Mouse (Mus musculus) adrenal gland, postnatal 36 days (tissue): ENCODE data around the gene Clcf1. TPM values are rescaled to one million over a fixed set of nuclear protein-coding genes. Genes with fewer than 3 reads are reported as not detected.
"Not testable (repeated sequence)": the region's sequence is repeated elsewhere in the genome, so short reads cannot be mapped to it uniquely, and the experiment has no call there.

ENCODE experiments used
- DNase-seq, 2 experiments: peaks; one replicate each; pipeline ENCODE4 v3.0.0; 2021; ENCODE audit warnings: mixed read lengths in 1 of 2
- microRNA-seq: library from miRNA; unstranded; fragments of <30 nt; microRNA quantifications from one replicate; pipeline ENCODE4 v1.2.0, GENCODE M21; 2021
- total RNA-seq, 2 experiments: library from RNA; stranded (reverse); gene quantifications; 2 replicates each; pipeline ENCODE4 v1.2.3; 2021

Clcf1 gene
- total RNA-seq, 2 experiments from 2014 or later: 6.3 to 17.4 TPM

DNA sequence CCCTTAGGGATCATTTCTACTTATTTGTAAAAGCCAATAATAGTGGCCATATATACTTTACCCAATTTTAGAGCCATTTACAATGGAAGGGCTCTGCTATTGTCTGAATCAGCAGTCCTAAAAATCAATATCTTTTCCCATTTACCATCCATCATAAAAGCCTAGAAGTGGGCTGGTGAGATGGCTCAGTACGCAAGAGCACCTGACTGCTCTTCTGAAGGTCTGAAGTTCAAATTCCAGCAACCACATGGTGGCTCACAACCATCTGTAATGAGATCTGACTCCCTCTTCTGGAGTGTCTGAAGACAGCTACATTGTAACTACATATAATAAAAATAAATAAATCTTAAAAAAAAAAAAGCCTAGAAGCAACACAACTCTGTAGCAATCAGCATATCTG, 34.6 kb downstream of the Clcf1 start:
- DNase-seq: not testable (repeated sequence)

DNA sequence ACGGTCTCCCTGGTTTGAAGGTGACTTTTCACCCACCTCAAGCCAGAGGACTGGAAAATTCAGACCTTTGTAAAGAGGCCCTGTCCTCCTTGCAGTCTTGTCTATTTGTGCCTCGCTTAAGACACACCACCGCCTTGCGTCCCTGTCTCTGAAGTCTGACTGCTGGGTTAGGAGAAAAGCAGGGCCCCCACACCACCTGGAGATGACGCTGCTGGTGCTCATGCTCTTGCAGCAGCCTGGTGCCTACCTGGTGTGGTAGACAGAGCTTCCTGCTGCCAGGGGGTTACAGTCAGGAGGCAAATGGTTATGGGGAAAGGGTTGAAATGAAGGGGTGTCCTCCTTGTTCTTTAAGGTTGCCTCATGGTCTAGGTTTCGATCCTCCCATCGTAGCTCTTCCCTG, 40.2 kb downstream of the Clcf1 start:
- no peak for DNase-seq

DNA sequence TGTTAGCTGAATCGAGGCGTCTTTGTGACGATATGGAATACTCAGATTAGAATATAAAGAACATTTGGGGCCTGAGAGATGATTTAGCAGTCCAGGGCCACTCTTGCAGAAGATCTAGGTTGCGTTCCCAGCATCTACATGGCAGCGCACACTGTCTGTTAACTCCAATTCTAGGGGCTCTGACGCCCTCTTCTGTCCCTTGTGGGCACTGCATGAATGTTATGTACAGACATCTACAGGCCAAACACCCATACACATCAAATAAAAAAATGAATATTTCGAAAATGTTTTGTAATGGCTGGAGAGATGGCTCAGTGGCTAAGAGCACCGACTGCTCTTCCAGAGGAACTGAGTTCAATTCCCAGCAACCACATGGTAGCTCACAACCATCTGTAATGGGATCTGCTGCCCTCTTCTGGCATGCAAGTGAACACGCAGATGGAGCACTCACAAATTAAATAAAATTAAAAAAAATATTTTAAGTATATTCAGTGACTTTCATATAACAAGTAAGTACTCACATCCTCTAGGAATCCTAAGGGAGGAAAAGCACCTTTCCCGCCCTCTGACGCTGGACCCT, 41.6 kb downstream of the Clcf1 start:
- DNase-seq: no peak

DNA sequence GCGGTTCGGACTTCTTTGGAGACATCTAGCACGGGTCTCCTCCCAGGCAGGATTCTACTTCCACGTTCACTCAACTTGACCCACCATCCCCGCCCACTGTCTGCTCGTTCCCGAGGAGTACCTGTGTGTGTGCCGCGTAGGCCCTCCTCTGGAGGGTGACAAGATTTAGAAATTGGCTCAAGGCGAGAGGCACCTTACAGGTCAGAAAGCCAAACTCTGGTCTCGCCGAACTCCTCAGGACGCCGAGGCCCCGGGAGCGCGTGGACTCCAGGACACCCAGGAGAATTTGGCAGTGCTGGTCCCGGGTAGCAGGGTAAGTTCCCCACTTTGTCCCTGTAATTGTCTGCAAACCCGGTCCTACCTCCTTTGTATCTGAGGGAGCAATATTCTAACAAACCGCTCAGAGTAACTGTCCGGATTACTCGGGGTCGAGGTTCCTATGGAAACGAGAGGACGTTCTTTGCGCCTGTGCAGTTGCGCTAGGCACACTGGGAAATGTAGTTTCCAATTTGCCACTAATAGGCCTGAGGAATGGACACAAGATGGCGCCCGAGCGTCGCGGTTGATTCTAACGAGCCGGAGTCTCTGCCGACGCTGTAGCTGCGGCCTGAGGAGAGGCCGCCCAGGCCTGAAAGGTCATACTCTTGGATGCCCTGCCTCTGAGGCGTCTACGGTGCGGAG, 43.3 kb downstream of the Clcf1 start:
- DNase-seq: peak; percentile 92 to 93

DNA sequence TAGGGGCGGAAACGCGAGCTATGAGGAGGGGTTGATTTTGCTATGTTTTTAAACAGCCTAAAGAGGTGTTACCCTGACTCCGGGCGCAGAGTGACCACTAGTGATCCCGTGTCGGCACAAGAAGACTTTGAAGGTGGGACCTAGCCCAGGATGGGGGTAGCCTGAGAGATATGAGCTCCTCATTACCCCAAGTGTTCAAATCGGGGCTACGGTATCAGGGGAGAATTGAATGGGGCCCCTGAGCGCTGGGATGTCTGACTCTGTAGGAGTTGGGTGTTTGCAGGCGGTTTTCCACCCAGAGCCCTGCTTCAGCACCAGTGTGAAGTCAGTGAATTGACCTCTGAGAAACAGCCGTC, 43.8 kb downstream of the Clcf1 start:
- DNase-seq: peak in 1 of 2 experiments; percentile 19

DNA sequence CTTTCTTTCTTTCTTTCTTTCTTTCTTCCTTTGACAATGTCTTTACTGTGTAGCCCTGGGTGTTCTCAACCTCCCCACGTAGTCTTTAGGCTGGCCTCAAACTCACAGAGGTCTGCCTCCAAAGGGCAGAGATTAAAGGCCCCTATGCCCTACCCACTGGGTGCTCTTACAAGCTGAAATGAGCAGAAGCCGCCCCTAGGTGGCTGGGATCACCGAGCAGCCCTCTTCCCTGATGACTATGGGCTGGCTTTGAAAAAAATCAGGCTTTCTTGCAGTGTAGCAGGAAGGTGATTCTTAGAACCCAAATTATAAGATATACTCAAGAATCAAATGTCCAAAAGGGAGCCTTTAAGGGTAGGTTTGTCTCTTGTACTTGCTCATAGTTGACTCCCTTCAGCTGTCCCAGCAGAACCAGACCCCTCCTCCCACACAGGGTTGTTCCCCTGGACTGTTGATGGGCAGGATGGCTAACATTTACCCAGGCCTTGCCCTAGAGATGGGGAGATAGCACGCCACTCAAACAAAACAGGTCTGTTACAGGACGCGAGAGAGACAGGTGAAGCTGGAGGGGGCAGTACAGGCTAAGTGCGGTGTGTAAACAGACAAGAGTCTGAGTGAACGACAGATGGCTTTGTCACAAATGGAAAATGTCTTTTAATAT, 47.1 kb downstream of the Clcf1 start:
- no peak for DNase-seq

DNA sequence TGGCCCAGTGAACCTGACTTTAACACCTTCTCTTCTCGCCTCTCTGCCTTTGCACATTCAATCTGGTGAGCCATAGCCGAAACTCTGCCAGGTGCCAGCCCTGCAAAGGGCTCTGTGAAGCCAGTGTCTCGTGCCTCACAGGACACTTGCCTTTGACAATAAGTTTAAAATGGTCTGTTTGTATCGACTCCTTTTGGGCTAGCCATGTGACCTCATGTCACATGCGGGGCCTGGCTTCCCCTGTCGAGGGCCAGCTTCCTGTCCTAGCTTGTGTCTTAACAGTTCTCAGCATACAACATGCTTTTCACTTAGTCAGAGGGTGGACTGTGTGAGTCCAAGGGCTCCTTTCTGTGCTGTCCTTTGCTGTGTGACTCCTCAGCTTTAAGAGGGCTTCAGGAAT, 48.7 kb downstream of the Clcf1 start:
- no peak for DNase-seq

DNA sequence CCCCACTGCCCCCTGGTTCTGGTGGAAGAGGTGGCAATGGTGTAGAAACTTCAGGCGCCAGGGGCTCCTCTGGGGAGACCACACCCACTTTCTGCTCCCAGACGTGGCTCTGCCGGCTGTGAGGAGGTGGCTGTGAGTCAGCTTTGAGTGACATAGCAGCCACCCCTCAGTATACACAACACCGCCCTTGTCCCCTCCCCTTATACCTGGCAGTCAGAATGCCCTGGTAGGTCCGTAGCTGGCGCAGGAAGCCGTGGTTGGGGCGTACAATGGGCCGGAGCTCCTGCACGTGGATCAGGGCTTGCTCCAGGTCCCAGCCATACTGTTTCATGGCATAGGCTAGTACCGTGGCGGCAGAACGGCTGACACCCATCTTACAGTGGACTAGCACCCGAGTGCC, 49.7 kb downstream of the Clcf1 start:
- DNase-seq: no peak

DNA sequence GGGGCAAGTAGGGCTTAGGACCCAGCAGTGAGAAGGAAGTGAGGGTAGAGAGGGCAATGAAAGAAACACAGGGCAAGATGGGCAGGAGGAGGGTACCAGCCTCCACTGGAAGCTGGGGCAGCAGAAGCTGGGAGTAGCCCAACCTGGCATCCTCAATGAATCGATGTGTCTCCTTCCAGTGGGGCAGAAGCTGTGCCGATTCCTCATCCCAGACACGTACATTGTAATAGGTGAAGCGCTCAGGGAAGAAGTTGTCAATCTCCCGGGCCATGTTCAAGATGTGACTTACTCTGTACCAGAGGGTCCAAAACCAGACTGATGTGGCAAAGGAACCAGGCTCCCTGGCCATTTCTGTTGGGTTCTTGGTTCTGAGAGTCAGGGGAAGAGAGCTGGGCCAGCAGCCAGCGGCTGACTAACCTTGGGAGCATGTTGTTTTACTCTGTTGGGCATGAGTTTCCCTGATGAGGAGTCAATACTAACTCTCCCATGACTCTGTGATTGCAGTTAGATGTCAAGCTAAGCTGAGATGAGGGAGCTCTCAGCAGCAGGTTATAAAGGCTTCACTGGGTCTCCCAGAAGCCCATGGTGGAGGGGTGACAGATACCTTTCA, 50.2 kb downstream of the Clcf1 start:
- peak; percentile 46 to 67 for DNase-seq

DNA sequence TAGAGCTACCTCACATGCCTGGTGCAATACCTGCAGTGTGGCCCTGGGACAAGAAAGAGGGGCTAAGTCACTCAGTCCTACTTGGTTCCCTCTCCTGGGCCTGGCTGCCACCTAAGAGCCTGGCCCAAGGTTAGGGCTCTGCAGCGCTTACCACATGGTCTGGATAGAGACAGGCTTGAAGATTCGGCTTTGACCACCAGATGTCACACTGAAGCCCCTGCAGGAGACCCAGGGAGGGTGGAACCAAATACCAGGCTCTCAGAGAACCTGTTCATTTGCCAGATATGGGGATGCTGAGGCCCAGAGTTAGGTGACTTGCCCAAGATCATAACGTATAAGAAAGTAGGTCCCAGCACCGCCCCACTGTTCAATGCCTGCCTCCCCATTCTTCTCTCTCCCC, 51.9 kb downstream of the Clcf1 start:
- no peak for DNase-seq

DNA sequence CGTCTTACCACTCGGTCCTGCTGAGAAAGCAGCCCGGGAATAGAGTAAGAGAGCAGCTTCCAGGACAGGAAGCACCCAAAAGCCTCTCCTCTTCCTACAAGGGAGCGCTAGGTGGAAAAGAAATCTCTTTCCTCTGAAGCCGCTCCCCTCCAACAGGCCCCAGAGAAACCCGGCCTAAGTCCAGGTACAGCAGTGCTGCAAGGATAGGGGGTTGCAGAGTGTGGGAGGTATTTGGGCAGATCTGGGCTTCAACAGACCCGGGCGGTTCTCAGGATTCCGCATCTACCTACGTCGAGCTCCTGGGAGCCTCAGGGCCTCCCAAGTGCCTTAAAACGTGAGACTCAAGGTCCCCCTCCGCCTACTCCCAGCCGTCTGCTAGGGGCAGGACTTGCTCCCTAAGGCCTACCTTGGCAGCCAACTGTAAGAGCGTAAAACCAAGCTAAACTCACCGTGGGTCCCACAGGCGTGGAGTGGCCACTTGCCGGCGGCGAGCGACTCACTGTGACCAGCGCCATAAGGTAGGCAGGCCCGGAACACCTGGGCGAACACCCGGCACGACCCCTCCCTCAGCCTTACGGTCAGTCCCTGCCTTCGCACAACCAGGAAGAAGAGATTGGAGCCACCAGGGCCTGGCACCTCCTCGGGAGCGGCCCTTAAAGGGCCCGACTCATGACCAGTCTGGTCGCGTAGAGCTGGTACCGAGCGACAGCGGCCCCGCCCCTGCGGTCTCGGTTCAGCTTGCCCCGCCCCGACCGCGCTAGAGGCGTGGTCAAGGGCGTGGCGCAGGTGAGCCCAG, 54.7 kb downstream of the Clcf1 start, which contains the start of gene Ssh3:
Gene Ssh3 (minus strand): TSS at position 615 of the 796 bp plus-strand sequence.
- DNase-seq: peak; percentile 87 to 90

DNA sequence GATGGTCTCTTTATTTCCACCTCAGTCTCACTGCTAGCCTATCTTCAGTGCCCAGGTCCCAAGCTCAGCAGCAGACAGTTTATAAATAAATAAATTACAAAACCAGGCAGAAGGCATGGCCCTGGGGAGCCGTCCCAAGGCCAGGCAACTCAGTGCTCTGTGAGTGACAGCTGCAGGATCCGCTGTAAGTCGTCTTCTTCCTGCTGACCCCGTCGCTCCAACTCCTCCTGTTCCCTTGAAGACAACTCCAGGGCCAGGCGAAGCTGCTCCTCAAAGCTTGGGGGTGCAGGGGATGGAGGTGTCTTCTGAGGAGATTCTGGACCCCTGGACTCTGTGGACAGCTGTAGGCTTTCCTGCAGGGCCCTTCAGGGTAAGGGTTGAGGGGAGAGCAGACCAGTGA, 56.1 kb downstream of the Clcf1 start:
- peak; percentile 63 to 67 for DNase-seq

DNA sequence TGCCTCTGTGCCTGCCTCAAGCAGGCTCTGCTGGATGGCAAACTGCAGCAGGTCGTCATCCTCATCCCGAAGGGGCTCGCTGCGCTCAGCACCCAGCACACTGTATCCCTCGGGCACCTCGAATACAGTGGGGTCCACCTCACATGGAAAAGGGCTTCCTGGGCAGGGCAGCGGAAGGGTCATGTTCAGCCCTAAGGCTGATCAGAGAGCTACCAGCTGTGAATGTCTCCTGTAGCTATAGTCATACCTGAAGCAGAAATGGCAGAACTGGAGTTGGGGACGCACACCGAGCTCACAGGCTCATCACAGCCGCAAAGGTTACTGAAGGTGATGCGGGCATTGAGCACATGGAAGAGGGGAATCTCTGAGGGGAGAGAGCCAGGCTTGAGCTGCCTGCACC, 56.9 kb downstream of the Clcf1 start:
- DNase-seq: no peak

Small RNA genes within 50 kb of the gene (microRNA-seq; reads per million reads assigned to microRNA genes)
- gene Gm26115: not detected
- gene Mir6985: 0.75 reads per million

Other genes starting within 250 kb of the Clcf1 start
- gene Aldh3b2, start 241.9 kb upstream of the Clcf1 start, total RNA-seq: 10 to 100 TPM in 1 of 2 experiments, 1 to 10 TPM in 1; 4.6 to 13.8 TPM
- gene Acy3, start 227.7 kb upstream of the Clcf1 start, total RNA-seq: 10 to 100 TPM; 18.2 to 20.1 TPM
- not detected for gene Tbx10, start 221.5 kb upstream of the Clcf1 start, total RNA-seq
- 10 to 100 TPM; 20.4 to 30.8 TPM for gene Nudt8, start 213.7 kb upstream of the Clcf1 start, total RNA-seq
- gene Gm49405, start 213.6 kb upstream of the Clcf1 start, total RNA-seq: under 1 TPM; 0.72 to 0.96 TPM
- gene Doc2g, start 210.9 kb upstream of the Clcf1 start, total RNA-seq: 1 to 10 TPM; 1.1 to 1.9 TPM
- 100 to 1,000 TPM; 355 to 381 TPM for gene Ndufv1, start 201.4 kb upstream of the Clcf1 start, total RNA-seq
- 100 to 1,000 TPM; 354 to 397 TPM for gene Gstp1, start 176.3 kb upstream of the Clcf1 start, total RNA-seq
- 10 to 100 TPM; 56.1 to 59.7 TPM for gene Gstp2, start 168.2 kb upstream of the Clcf1 start, total RNA-seq
- under 1 TPM; 0.63 to 0.99 TPM for gene Gstp3, start 154.7 kb upstream of the Clcf1 start, total RNA-seq
- gene Cabp2, start 132.7 kb upstream of the Clcf1 start, total RNA-seq: not detected
- 100 to 1,000 TPM; 109 to 132 TPM for gene Cdk2ap2, start 117.1 kb upstream of the Clcf1 start, total RNA-seq
- gene Pitpnm1, start 114.2 kb upstream of the Clcf1 start, total RNA-seq: 100 to 1,000 TPM in 1 of 2 experiments, 10 to 100 TPM in 1; 59.7 to 158 TPM
- 100 to 1,000 TPM; 104 to 124 TPM for gene Aip, start 88.4 kb upstream of the Clcf1 start, total RNA-seq
- under 1 TPM in 1 of 2 experiments, not detected in 1; 0.10 TPM for gene Gpr152, start 74.5 kb upstream of the Clcf1 start, total RNA-seq
- under 1 TPM; 0.30 to 0.40 TPM for gene Cabp4, start 70.2 kb upstream of the Clcf1 start, total RNA-seq
- 100 to 1,000 TPM; 171 to 195 TPM for gene Coro1b, start 65.6 kb upstream of the Clcf1 start, total RNA-seq
- gene Ptprcap, start 60.6 kb upstream of the Clcf1 start, total RNA-seq: 1 to 10 TPM; 1.4 to 3.1 TPM
- gene Rps6kb2, start 50.9 kb upstream of the Clcf1 start, total RNA-seq: 10 to 100 TPM; 27.6 to 37.5 TPM
- gene Carns1, start 38.8 kb upstream of the Clcf1 start, total RNA-seq: 1 to 10 TPM; 2.0 to 2.8 TPM
- 1 to 10 TPM in 1 of 2 experiments, under 1 TPM in 1; 0.70 to 1.0 TPM for gene Tbc1d10c, start 23.0 kb upstream of the Clcf1 start, total RNA-seq
- gene Ppp1ca, start 22.2 kb upstream of the Clcf1 start, total RNA-seq: 100 to 1,000 TPM; 403 to 410 TPM
- gene Rad9a, start 12.6 kb upstream of the Clcf1 start, total RNA-seq: 1 to 10 TPM; 7.6 TPM
- gene AC109138.7, start 119 bp downstream of the Clcf1 start, total RNA-seq: not detected
- 10 to 100 TPM; 50.2 to 54.4 TPM for gene Pold4, start 17.7 kb downstream of the Clcf1 start, total RNA-seq
- 10 to 100 TPM; 28.1 to 30.1 TPM for gene Ssh3, start 54.9 kb downstream of the Clcf1 start, total RNA-seq
- 1 to 10 TPM; 2.4 to 2.8 TPM for gene Ankrd13d, start 68.9 kb downstream of the Clcf1 start, total RNA-seq
- 10 to 100 TPM; 48.1 to 53.1 TPM for gene Grk2, start 92.0 kb downstream of the Clcf1 start, total RNA-seq
- 100 to 1,000 TPM in 1 of 2 experiments, 10 to 100 TPM in 1; 86.7 to 107 TPM for gene Kdm2a, start 184.0 kb downstream of the Clcf1 start, total RNA-seq
- 10 to 100 TPM; 25.8 to 26.8 TPM for gene Rhod, start 225.2 kb downstream of the Clcf1 start, total RNA-seq